Mouse (Mus musculus) heart, embryonic 16.5 days (tissue): Measurements from ENCODE around the gene Gclm. TPM values are rescaled to one million over a fixed set of nuclear protein-coding genes. Genes with fewer than 3 reads are reported as not detected.

ENCODE experiments used
- ATAC-seq: fragments of 200-750 bp; cut with Nextera tagmentation; replicated peaks from 2 replicates; pipeline ENCODE4 v1.8.0; 2017; ENCODE audit warnings: moderate number of reproducible peaks; ENCODE audit not compliant: insufficient read depth, low FRiP score; ENCODE audit errors: extremely low read depth
- H3K27ac ChIP-seq: fragments of 300-500 bp; sonication (generic); 2 replicates; pipeline ENCODE4 v1.5.1; 2014; ENCODE audit warnings: mild to moderate bottlenecking, low read length, control low read depth, moderate library complexity
- H3K27me3 ChIP-seq: fragments of 300-500 bp; sonication (generic); 2 replicates; pipeline ENCODE4 v1.6.1; 2014; ENCODE audit warnings: low read length, mixed read lengths; ENCODE audit not compliant: control insufficient read depth, insufficient read depth
- H3K36me3 ChIP-seq: fragments of 300-500 bp; sonication (generic); 2 replicates; pipeline ENCODE4 v1.6.1; 2014; ENCODE audit not compliant: control insufficient read depth, insufficient read depth
- H3K4me1 ChIP-seq: fragments of 300-500 bp; sonication (generic); 2 replicates; pipeline ENCODE4 v1.6.1; 2014; ENCODE audit warnings: low read length, mixed read lengths; ENCODE audit not compliant: control insufficient read depth, insufficient read depth
- H3K4me2 ChIP-seq: fragments of 300-500 bp; sonication (generic); 2 replicates; pipeline ENCODE4 v1.6.1; 2014; ENCODE audit warnings: low read depth, mild to moderate bottlenecking, control low read depth, low read length
- H3K4me3 ChIP-seq: fragments of 300-500 bp; sonication (generic); 2 replicates; pipeline ENCODE4 v1.5.1; 2014; ENCODE audit warnings: mild to moderate bottlenecking, control low read depth, low read length
- H3K9ac ChIP-seq: fragments of 300-500 bp; sonication (generic); 2 replicates; pipeline ENCODE4 v1.6.1; 2014; ENCODE audit warnings: low read length, control low read depth
- H3K9me3 ChIP-seq: fragments of 300-500 bp; sonication (generic); replicated peaks from 2 replicates; pipeline ENCODE4 v1.6.1; 2016; ENCODE audit warnings: low read length; ENCODE audit not compliant: control insufficient read depth
- WGBS: fragments of 180-500 bp; shearing (Covaris S2); extraction: QIAGEN DNeasy Blood & Tissue Kit; methylation state at CpG from one replicate; pipeline ENCODE4 v1.1.7; 2014; 5-methylcytosine and 5-hydroxymethylcytosine counted together
- microRNA counts: library from miRNA; unstranded; fragments of <30 nt; microRNA quantifications from one replicate; lab custom pipeline; 2016
- microRNA-seq: library from miRNA; unstranded; fragments of <30 nt; microRNA quantifications from one replicate; pipeline ENCODE4, GENCODE M21; 2017
- polyA plus RNA-seq: library from polyadenylated mRNA; unstranded; fragments of >200 nt; fragmentation: Nextera tagmentation; extraction: Ambion mirVana; gene quantifications from 2 replicates; pipeline ENCODE4 v1.2.1, GENCODE M21; 2015

Gene Gclm
- polyA plus RNA-seq, 1 experiment from 2014 or later = 52.5 TPM

GRCm38 (mm10) chr3:122312078-122312477, 66.7 kb downstream of the Gclm start:
- WGBS = 21% methylated on average over 2 of the region's 2 CpGs
- no peak for ATAC-seq
- H3K9me3 ChIP-seq = no peaks in the 10 kb centered on the region
- no peak overlapping the region for H3K27ac ChIP-seq
- no peak overlapping the region for H3K4me3 ChIP-seq
- peaks cover 22% of the 10 kb centered on the region for H3K27me3 ChIP-seq
- H3K9ac ChIP-seq = no peak overlapping the region
- H3K4me1 ChIP-seq = 0 out of 2 replicates have a peak, but pooled peaks cover 2% of the 10 kb centered on the region
- H3K36me3 ChIP-seq = no peaks in the 10 kb centered on the region
- no peak overlapping the region for H3K4me2 ChIP-seq

GRCm38 (mm10) chr3:122312936-122313629, 67.7 kb downstream of the Gclm start:
- 60% methylated on average over 10 of the region's 10 CpGs for WGBS
- no peak overlapping the region for H3K4me2 ChIP-seq
- no peak overlapping the region for H3K9ac ChIP-seq
- ATAC-seq = no peak
- no peaks in the 10 kb centered on the region for H3K36me3 ChIP-seq
- no peak overlapping the region for H3K4me3 ChIP-seq
- peaks cover 29% of the 10 kb centered on the region for H3K27me3 ChIP-seq
- no peak overlapping the region for H3K27ac ChIP-seq
- H3K4me1 ChIP-seq = 0 out of 2 replicates have a peak, but pooled peaks cover 2% of the 10 kb centered on the region
- H3K9me3 ChIP-seq = no peaks in the 10 kb centered on the region

- Histone ChIP-seq H3K27ac (no peak overlapping the region), H3K27me3 (peaks cover 36% of the 10 kb centered on the region), H3K4me2 (no peak overlapping the region), H3K4me3 (no peak overlapping the region), H3K9me3 (no peaks in the 10 kb centered on the region), H3K4me1 (0 out of 2 replicates have a peak, but pooled peaks cover 2% of the 10 kb centered on the region), H3K9ac (no peak overlapping the region), H3K36me3 (no peaks in the 10 kb centered on the region)
- peak; percentile 45 for ATAC-seq
- 25% methylated on average over 7 of the region's 7 CpGs for WGBS
These were observed 68.6 kb downstream of the Gclm start for GRCm38 (mm10) chr3:122313936-122314335.

- H3K27me3 ChIP-seq = peaks cover 42% of the 10 kb centered on the region
- H3K9ac ChIP-seq = no peak overlapping the region
- peak overlapping the region; percentile 45 for H3K4me2 ChIP-seq
- peak overlapping the region; percentile 26; the same call in 1 of the 2 replicates for H3K4me3 ChIP-seq
- H3K4me1 ChIP-seq = 0 out of 2 replicates have a peak, but pooled peaks cover 2% of the 10 kb centered on the region
- H3K36me3 ChIP-seq = no peaks in the 10 kb centered on the region
- 14% methylated on average over 11 of the region's 11 CpGs for WGBS
- no peaks in the 10 kb centered on the region for H3K9me3 ChIP-seq
- no peak overlapping the region for H3K27ac ChIP-seq
- peak; percentile 11; the same call in 1 of the 2 replicates for ATAC-seq
These were observed 71.3 kb downstream of the Gclm start for GRCm38 (mm10) chr3:122316621-122317020.

- H3K9ac ChIP-seq = no peak overlapping the region
- 88% methylated on average over 6 of the region's 6 CpGs for WGBS
- peaks cover 45% of the 10 kb centered on the region for H3K27me3 ChIP-seq
- H3K4me2 ChIP-seq = no peak overlapping the region
- H3K27ac ChIP-seq = no peak overlapping the region
- H3K36me3 ChIP-seq = no peaks in the 10 kb centered on the region
- 0 out of 2 replicates have a peak, but pooled peaks cover 2% of the 10 kb centered on the region for H3K4me1 ChIP-seq
- no peak for ATAC-seq
- H3K9me3 ChIP-seq = no peaks in the 10 kb centered on the region
- H3K4me3 ChIP-seq = no peak overlapping the region
These were observed 72.0 kb downstream of the Gclm start for GRCm38 (mm10) chr3:122317339-122317738.

MicroRNAs encoded within 50 kb of the gene (microRNA counts, 519-probe panel; counts per million panel counts)
- microRNA mmu-miR-760 (lab: Ali Mortazavi, UCI) = 2,159 counts per million, percentile 32 among the panel's probes with 10 or more counts

Small RNA genes lying within 50 kb of the gene (microRNA-seq; reads per million reads assigned to microRNA genes)
- gene Gm22903 = not detected
- 25.3 reads per million, percentile 36 among the genes with 10 or more reads in this experiment for gene Mir760

Other genes with a start within 250 kb of the Gclm start
- gene Abca4, start 201.1 kb upstream of the Gclm start, polyA plus RNA-seq = 3.4 and 3.5 TPM in 2 replicates
- gene Dnttip2, start 28.8 kb downstream of the Gclm start, polyA plus RNA-seq = 37.8 and 42.4 TPM in 2 replicates
- 4.2 and 4.5 TPM in 2 replicates for gene Bcar3, start 48.6 kb downstream of the Gclm start, polyA plus RNA-seq